Mouse (Mus musculus) heart, embryonic 16.5 days (tissue): ENCODE results near the gene Prr7. TPM values are rescaled to one million over a fixed set of nuclear protein-coding genes. Genes with fewer than 3 reads are reported as not detected.
A peak's percentile ranks its signal among the peaks of the same experiment; 100 is the strongest.

Experiments
- ATAC-seq: fragments of 200-750 bp; cut with Nextera tagmentation; replicated peaks from 2 replicates; pipeline ENCODE4 v1.8.0; 2017; ENCODE audit warnings: moderate number of reproducible peaks; ENCODE audit not compliant: insufficient read depth, low FRiP score; ENCODE audit errors: extremely low read depth
- H3K27ac ChIP-seq: fragments of 300-500 bp; sonication (generic); 2 replicates; pipeline ENCODE4 v1.5.1; 2014; ENCODE audit warnings: mild to moderate bottlenecking, low read length, control low read depth, moderate library complexity
- H3K27me3 ChIP-seq: fragments of 300-500 bp; sonication (generic); 2 replicates; pipeline ENCODE4 v1.6.1; 2014; ENCODE audit warnings: low read length, mixed read lengths; ENCODE audit not compliant: control insufficient read depth, insufficient read depth
- H3K36me3 ChIP-seq: fragments of 300-500 bp; sonication (generic); 2 replicates; pipeline ENCODE4 v1.6.1; 2014; ENCODE audit not compliant: control insufficient read depth, insufficient read depth
- H3K4me1 ChIP-seq: fragments of 300-500 bp; sonication (generic); 2 replicates; pipeline ENCODE4 v1.6.1; 2014; ENCODE audit warnings: low read length, mixed read lengths; ENCODE audit not compliant: control insufficient read depth, insufficient read depth
- H3K4me2 ChIP-seq: fragments of 300-500 bp; sonication (generic); 2 replicates; pipeline ENCODE4 v1.6.1; 2014; ENCODE audit warnings: low read depth, mild to moderate bottlenecking, control low read depth, low read length
- H3K4me3 ChIP-seq: fragments of 300-500 bp; sonication (generic); 2 replicates; pipeline ENCODE4 v1.5.1; 2014; ENCODE audit warnings: mild to moderate bottlenecking, control low read depth, low read length
- H3K9ac ChIP-seq: fragments of 300-500 bp; sonication (generic); 2 replicates; pipeline ENCODE4 v1.6.1; 2014; ENCODE audit warnings: low read length, control low read depth
- H3K9me3 ChIP-seq: fragments of 300-500 bp; sonication (generic); replicated peaks from 2 replicates; pipeline ENCODE4 v1.6.1; 2016; ENCODE audit warnings: low read length; ENCODE audit not compliant: control insufficient read depth
- WGBS: fragments of 180-500 bp; shearing (Covaris S2); extraction: QIAGEN DNeasy Blood & Tissue Kit; methylation state at CpG from one replicate; pipeline ENCODE4 v1.1.7; 2014; 5-methylcytosine and 5-hydroxymethylcytosine counted together
- polyA plus RNA-seq: library from polyadenylated mRNA; unstranded; fragments of >200 nt; fragmentation: Nextera tagmentation; extraction: Ambion mirVana; gene quantifications from 2 replicates; pipeline ENCODE4 v1.2.1, GENCODE M21; 2015

Gene Prr7
- polyA plus RNA-seq, 1 experiment from 2014 or later = 0.28 TPM

DNA sequence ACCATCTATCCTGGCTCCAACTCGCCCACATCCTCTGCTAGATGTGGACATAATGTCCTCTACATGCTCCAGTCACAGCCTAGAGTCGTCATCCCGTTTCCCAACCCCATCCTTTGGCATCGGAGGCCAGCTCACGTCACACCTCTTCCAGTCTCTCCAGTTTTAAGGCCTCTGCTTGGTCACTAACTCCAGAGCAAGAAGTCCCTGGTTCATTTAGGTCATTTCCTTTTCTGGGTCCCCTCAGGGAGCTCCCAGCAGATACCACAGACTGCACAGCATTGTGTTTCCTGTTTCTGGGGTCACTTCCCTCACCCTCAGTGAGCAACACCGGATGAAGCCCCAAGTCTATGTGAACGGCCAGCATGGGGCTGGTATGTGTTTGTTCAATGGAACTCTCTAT, 14.9 kb downstream of the Prr7 start:
- H3K4me1 ChIP-seq = peaks cover 27% of the 10 kb centered on the region
- 70% methylated on average over 7 of the region's 7 CpGs for WGBS
- peak; percentile 50; the same call in 1 of the 2 replicates for ATAC-seq
- H3K9me3 ChIP-seq = no peaks in the 10 kb centered on the region
- H3K27ac ChIP-seq = peak overlapping the region; percentile 62
- no peak overlapping the region for H3K4me2 ChIP-seq
- no peak overlapping the region for H3K9ac ChIP-seq
- no peak overlapping the region for H3K4me3 ChIP-seq
- peaks cover 33% of the 10 kb centered on the region for H3K36me3 ChIP-seq
- peaks cover 47% of the 10 kb centered on the region for H3K27me3 ChIP-seq

GRCm38 (mm10) chr13:55479929-55480328, 15.9 kb downstream of the Prr7 start:
- no peak overlapping the region for H3K9ac ChIP-seq
- no peak for ATAC-seq
- no peak overlapping the region for H3K4me3 ChIP-seq
- H3K27ac ChIP-seq = no peak overlapping the region
- peaks cover 36% of the 10 kb centered on the region for H3K4me1 ChIP-seq
- peaks cover 32% of the 10 kb centered on the region for H3K36me3 ChIP-seq
- H3K9me3 ChIP-seq = no peaks in the 10 kb centered on the region
- H3K4me2 ChIP-seq = no peak overlapping the region
- peaks cover 47% of the 10 kb centered on the region for H3K27me3 ChIP-seq

DNA sequence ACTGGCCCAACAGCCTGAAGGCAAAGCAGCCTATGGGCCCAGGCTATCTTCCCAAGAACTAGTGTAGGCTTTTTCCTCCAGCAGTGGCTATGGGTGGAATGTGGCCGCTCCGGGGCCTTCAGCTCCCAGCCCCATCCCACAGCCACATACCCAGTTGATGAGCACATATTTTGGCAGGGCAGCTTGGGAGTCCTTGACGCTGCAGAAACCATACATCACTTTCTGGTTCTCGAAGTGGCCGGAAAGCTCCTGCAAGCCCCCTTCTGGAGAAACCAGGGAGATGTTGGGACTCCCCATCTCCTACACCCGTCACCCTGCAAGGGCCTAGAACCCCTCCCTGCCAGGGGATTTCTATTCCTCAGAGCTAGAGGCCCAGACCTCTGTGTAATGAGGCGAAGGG, 18.5 kb downstream of the Prr7 start:
- H3K9ac ChIP-seq = no peak overlapping the region
- 46% methylated on average over 7 of the region's 7 CpGs for WGBS
- peaks cover 51% of the 10 kb centered on the region for H3K27me3 ChIP-seq
- peak overlapping the region; percentile 61 for H3K27ac ChIP-seq
- H3K36me3 ChIP-seq = peaks cover 19% of the 10 kb centered on the region
- ATAC-seq = no peak; the same call in 1 of the 2 replicates
- no peaks in the 10 kb centered on the region for H3K9me3 ChIP-seq
- peaks cover 56% of the 10 kb centered on the region for H3K4me1 ChIP-seq
- peak overlapping the region; percentile 22; the same call in 1 of the 2 replicates for H3K4me2 ChIP-seq
- no peak overlapping the region for H3K4me3 ChIP-seq

DNA sequence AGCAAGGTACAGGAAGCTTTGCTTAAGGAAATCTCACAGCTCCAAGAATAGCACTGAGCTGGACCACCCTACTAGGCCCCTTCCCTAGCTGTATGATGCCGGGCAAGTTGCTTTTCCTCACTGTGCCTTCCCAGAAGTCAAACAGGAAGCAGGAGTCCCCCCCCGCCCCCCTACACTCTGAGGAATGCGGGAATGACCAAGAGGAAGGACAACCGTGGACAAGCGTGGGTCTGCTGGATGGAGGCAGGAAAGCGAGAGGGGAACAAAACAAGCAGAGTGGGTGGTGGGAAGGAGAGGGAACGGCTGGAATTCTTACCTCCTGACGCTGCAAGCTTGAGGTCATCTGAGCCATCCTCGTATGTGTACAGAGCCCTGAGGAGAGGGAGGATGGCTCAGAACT, 19.0 kb downstream of the Prr7 start:
- WGBS = 41% methylated on average over 9 of the region's 9 CpGs
- H3K27me3 ChIP-seq = peaks cover 51% of the 10 kb centered on the region
- H3K9me3 ChIP-seq = no peaks in the 10 kb centered on the region
- H3K9ac ChIP-seq = no peak overlapping the region
- ATAC-seq = no peak
- H3K36me3 ChIP-seq = peaks cover 19% of the 10 kb centered on the region
- no peak overlapping the region for H3K4me3 ChIP-seq
- H3K4me1 ChIP-seq = peaks cover 57% of the 10 kb centered on the region
- H3K27ac ChIP-seq = peak overlapping the region; percentile 47
- H3K4me2 ChIP-seq = no peak overlapping the region

- WGBS = 53% methylated on average over 15 of the region's 15 CpGs
- H3K4me2 ChIP-seq = no peak overlapping the region
- H3K27ac ChIP-seq = peak overlapping the region; percentile 47; the same call in 1 of the 2 replicates
- peaks cover 55% of the 10 kb centered on the region for H3K27me3 ChIP-seq
- peaks cover 58% of the 10 kb centered on the region for H3K4me1 ChIP-seq
- no peak for ATAC-seq
- no peak overlapping the region for H3K4me3 ChIP-seq
- H3K9ac ChIP-seq = no peak overlapping the region
- H3K36me3 ChIP-seq = peaks cover 19% of the 10 kb centered on the region
- no peaks in the 10 kb centered on the region for H3K9me3 ChIP-seq
These were observed 19.5 kb downstream of the Prr7 start for GRCm38 (mm10) chr13:55483593-55483992.

- no peak overlapping the region for H3K27ac ChIP-seq
- no peak overlapping the region for H3K4me3 ChIP-seq
- H3K36me3 ChIP-seq = peaks cover 19% of the 10 kb centered on the region
- H3K4me2 ChIP-seq = no peak overlapping the region
- H3K4me1 ChIP-seq = peaks cover 51% of the 10 kb centered on the region
- H3K9ac ChIP-seq = no peak overlapping the region
- H3K27me3 ChIP-seq = peaks cover 61% of the 10 kb centered on the region
- H3K9me3 ChIP-seq = no peaks in the 10 kb centered on the region
- ATAC-seq = no peak
- 49% methylated on average over 7 of the region's 7 CpGs for WGBS
These were observed 20.5 kb downstream of the Prr7 start for GRCm38 (mm10) chr13:55484520-55485088.

DNA sequence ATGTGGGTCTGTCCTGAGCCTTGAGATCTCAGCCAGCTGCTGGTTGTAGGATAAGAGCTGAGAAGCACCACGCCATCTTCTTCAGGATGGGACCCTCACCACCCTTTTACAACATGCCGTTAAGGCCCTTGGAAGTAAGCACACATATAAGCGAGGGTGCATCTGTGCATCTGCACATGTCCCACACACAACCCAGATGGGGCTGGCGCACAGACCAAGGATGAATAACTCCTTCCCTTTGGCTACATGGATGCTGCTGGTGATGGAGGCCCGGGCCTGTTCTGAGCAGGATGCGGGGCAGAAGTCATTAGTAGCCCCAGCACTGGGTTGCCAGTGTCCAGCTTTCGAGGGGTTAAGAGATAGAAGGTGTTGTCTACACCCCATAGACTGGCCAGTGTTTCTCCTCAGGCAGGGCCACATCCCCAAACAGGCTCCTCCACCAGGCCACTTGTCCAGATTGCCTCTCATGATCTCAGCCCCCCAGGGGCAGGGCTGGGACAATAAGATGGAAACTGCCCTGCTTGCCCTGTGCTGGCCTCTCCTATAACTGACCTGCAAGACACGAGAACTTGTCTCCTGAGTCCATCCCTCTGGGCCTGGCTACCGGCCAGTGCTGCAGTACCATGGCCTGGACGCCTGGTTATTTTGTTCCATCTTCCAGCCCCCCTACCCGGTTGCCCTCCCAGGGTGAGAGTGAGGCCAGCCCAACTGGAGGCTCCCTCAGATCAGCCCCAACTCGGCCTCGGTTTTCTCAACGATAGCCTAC, 22.1 kb downstream of the Prr7 start:
- H3K9ac ChIP-seq = peak overlapping the region; percentile 77
- H3K4me2 ChIP-seq = peak overlapping the region; percentile 95
- no peak overlapping the region for H3K27ac ChIP-seq
- H3K36me3 ChIP-seq = peaks cover 6% of the 10 kb centered on the region
- no peak for ATAC-seq
- peaks cover 51% of the 10 kb centered on the region for H3K4me1 ChIP-seq
- H3K27me3 ChIP-seq = peaks cover 60% of the 10 kb centered on the region
- peak overlapping the region; percentile 60 for H3K4me3 ChIP-seq
- H3K9me3 ChIP-seq = no peaks in the 10 kb centered on the region
- 49% methylated on average over 14 of the region's 14 CpGs for WGBS

- peak overlapping the region; percentile 60 for H3K4me3 ChIP-seq
- H3K27ac ChIP-seq = peak overlapping the region; percentile 71
- no peaks in the 10 kb centered on the region for H3K9me3 ChIP-seq
- peak overlapping the region; percentile 77 for H3K9ac ChIP-seq
- peak overlapping the region; percentile 95 for H3K4me2 ChIP-seq
- ATAC-seq = peak; percentile 45
- H3K27me3 ChIP-seq = peaks cover 68% of the 10 kb centered on the region
- peaks cover 49% of the 10 kb centered on the region for H3K4me1 ChIP-seq
- 2% methylated on average over 28 of the region's 29 CpGs for WGBS
- no peaks in the 10 kb centered on the region for H3K36me3 ChIP-seq
These were observed 23.0 kb downstream of the Prr7 start for GRCm38 (mm10) chr13:55486916-55487577.
